In the genomic region with DNA sequence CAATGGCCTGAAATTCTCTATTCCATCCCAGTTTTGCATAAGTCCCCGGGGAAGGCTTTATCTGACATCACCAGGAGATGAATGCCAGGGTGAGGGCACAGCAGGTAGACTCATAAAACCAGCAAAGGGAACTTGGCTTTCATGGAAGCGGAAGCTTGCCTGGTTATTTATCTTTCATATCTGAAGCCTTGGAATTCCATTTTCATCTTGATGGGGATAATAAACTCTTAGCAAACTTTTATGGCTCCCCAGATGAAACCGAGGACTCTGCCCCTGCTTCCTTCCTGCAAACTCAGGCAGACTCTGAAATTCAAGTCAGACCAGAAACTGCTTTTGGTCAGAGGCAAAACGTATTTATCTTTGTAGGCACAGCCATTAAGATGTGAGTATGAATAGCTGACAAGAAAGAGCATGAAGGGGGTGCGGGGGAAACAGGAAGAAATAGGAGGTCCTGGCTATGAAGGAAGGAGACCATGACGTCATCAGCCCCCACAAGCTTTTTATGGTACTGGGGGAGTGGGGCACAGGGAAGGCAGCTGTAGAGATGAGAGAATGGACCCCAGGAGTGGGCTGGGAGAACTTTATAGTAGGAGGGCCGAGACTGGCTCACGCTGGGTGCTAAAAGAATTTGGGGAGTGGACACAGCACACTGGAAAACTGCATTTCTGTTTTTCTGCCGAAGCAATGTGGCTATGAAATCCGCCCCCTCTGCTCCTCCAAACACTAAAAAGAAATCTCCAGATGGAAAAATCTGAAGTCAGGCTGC, we compare ENCODE assay signal across 15 mouse cellular contexts.
DNase-seq lines count a peak whose midpoint lies in the region; ATAC-seq and TF ChIP-seq lines count a peak whose summit lies in the region.
"Had no signal": no experiment of that assay in that cellular context is flagged by ENCODE, and none has a peak within 500 bp of the region (broad histone marks: within the 10 kb centered on the region; RNA-seq: fewer than 3 reads in every experiment).

No protein-coding gene starts in this region.

- peak; percentile 45 for ATAC-seq in frontal cortex, adult (ENCODE audit: low TSS enrichment)
- no peak for ATAC-seq in cerebellum, adult (ENCODE audit: insufficient number of reproducible peaks, low FRiP score, low TSS enrichment)
- ATAC-seq: forebrain, embryonic 13.5 days had no signal

- peak overlapping the region; percentile 86 for H3K27ac ChIP-seq in left cerebral cortex, adult 2 months
- H3K27ac ChIP-seq: embryonic facial prominence, embryonic 12.5 days; forebrain, embryonic 13.5 days had no signal

- intact Hi-C loops in left cerebral cortex, postnatal 10 days (cut with DNase I) = no loop called here
- intact Hi-C loops in left cerebral cortex, adult 2 months (cut with DNase I) = loop anchor here (1.0 to 5.0 kb wide), 4 partner anchors 34 to 199 kb away; no protein-coding TSS in a partner anchor

- DNase-seq in frontal cortex, postnatal 25 days (ENCODE audit: low spot score in 2 of 2) = no peak
- DNase-seq in left cerebral cortex, adult 11 months (ENCODE audit: low spot score) = peak; percentile 26
- DNase-seq in left cerebral cortex, postnatal 10 days (ENCODE audit: extremely low spot score in 1 of 2, low spot score in 2 of 2) = no peak
- peak; percentile 36 to 66 for DNase-seq in left cerebral cortex, adult 2 months (ENCODE audit: extremely low spot score in 1 of 2, low spot score in 2 of 2)
- DNase-seq in right cerebral cortex, postnatal 25 days = peak; percentile 68
- DNase-seq in adipocyte (ENCODE audit: low spot score) = no peak
- DNase-seq: adrenal gland, postnatal 36 days; cerebellum, adult 11-12 months; heart, postnatal 14 days; lung, postnatal 10 days; spleen, adult 18-20 months had no signal

- H3K4me3 ChIP-seq in left cerebral cortex, adult 2 months = no peak overlapping the region
- H3K4me3 ChIP-seq: embryonic facial prominence, embryonic 12.5 days; forebrain, embryonic 13.5 days had no signal

- no peak for TF ChIP-seq CTCF in left cerebral cortex, adult 2 months (IDR thresholded peaks at IDR 0.05)

Comparison
In these comparisons a context has a peak if more than half of its experiments do, and no peak if none do; other contexts are left out.
1. DNase-seq: peak in left cerebral cortex, adult 11 months (single experiment), left cerebral cortex, adult 2 months (2 of 2) and right cerebral cortex, postnatal 25 days (single experiment); none in frontal cortex, postnatal 25 days (0 of 2), left cerebral cortex, postnatal 10 days (0 of 2) and adipocyte (single experiment).